Mouse (Mus musculus) G1E-ER4 (cell line): ENCODE data around the gene Bspry. TPM values are rescaled to one million over a fixed set of nuclear protein-coding genes. Genes with fewer than 3 reads are reported as not detected.

Experiments used
- GATA1 ChIP-seq: IDR thresholded peaks from one replicate; pipeline ENCODE4 v1.8.0; 2012; ENCODE audit warnings: low read length, inconsistent platforms
- polyA plus RNA-seq: library from polyadenylated mRNA; stranded (reverse); fragments of >175 nt; gene quantifications from 2 replicates; pipeline ENCODE4 v1.2.3, GENCODE M21; 2012

Bspry gene
- 0.03 TPM in 1 of 2 replicates, not detected in the other for polyA plus RNA-seq

DNA sequence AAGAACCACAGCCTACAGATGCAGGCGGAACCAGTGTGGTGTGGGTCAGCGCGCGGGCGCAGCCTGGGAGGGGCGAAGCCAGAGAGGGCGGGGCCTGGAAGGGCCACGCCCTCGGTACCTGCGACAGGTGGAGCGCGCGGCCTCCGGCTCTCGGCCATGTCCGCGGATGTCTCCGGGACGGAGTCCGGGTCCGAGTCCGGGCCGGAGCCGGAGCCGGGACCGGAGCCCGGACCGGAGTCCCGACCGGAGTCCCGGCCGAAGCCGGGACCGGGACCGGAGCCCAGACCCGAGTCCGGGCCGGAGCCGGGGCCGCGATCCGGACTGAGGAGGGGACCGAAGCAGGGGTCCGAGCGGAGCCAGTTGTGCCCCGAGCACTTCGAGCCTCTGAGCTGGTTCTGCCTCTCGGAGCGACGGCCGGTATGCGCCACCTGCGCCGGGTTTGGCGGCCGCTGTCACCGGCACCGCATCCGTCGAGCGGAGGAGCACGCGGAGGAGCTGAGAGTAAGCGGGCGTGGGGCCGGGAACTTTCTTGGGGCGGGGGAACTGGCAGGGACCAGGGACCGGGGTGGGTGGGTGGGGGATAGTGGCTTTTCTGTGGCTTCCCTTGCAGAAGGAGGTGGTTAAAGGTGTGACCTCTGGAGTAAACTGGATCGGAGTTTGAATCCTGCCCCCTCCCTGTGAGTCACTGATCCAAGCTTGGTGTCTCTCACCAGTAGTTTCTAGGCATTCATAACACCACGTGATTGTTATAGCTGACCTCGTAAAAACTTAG, at the start of gene Bspry:
Bspry (plus strand) TSS at position 117 of the 772 bp plus-strand sequence.
- no peak for TF ChIP-seq GATA1

DNA sequence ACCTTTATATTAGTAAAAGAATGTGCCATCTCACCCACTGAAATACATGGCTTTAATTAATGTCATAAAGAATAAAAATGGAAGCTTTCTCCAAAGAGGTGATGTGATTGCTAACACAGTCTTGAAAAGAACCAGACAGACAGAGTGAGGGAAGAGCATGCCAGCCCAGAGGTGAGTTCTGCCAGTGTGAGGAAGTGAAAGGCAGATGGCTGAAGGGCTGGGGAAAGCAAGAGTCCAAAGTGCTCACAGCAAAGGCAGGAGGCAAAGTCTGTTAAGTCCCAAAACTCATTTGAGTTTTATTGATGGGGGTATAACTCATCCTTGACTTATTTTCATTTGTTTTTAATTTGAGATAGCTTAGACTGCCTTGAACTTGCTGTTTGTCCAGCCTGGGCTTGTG, 49.2 kb upstream of the Bspry start:
- no peak for TF ChIP-seq GATA1

DNA sequence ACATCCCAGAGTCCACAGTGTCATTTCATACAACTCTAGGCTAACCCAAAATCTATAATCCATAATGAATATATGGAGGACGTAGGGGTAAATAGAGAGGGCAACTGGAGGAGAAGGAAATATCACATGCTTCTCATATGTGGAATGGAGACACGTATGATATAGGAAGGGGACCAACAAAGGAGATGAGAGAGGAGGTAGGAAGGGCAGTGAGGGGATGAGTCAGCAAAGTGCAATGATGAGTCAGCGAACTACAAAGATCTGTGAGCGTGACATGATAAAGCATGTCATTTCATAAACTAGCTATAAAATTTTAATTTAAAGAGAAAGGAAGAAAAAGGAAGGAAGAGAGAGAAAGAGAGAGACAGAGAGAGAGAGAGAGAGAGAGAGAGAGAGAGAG, 48.3 kb upstream of the Bspry start:
- TF ChIP-seq GATA1, result no peak

DNA sequence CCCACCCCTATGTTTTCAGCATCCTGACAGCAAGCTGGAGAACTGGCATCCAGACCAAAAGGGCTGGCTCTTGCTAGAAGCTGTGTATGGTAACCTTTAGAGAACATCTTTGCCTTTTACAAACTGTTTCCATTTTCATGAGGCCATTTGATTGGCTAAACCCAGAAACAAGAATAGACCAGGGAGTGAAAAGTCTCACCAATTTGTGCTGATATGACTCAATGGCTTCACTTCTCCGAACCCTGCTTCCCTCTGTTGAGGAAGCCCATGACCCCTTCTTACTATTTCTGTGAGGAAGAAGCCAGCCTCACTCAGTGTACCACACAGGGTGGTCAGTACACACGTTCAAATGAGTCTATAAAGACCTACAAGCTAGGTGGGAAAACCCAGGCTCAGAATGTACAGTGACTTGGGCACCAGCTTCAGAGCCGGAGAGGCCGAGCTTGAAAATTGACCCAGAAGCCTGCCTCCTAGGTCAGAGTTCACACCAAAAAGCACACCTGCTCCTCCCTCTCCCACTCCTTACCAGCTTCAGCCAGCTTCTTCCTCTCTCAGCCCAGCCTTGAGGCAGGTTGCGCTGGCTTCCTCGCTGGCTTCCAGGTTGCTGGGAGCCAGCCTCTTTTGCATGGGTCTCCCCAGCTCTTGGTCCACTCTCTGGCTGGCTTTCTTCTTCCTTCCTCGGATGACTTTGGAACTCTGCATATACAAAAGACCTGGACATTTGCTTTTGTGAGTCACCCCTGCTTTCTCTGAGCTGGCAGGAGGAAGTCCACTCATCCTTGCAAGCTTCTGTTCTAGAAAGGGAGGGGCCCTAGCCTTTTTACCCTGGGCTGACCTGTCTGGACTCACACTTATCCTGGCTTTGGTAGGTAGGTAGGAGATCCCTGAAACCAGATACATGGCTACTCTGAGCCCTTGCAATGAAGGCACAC, 45.6 kb upstream of the Bspry start:
- TF ChIP-seq GATA1, result no peak

DNA sequence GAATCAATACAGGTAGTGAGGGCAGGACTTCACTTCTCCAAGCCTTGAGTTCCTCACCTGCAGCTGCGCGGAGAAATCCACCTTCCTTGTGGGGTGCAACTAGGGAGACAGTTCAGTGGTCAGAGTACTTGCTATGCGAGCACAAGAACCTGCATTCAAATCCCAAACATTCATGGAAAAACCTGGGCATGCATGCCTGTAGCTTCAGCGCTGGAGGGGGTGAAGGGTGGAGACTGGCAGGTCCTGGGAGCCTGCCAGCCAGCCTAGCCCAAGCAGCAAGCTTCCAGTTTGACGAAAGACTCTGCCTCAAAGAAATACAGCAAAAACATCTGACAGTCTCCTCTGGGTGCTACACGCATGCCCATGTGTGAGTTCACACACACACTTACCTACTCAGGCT, 44.8 kb upstream of the Bspry start, which contains the start of gene Rnf183:
Rnf183 (minus strand) TSS at position 172 of the 400 bp plus-strand sequence.
- TF ChIP-seq GATA1, result no peak

DNA sequence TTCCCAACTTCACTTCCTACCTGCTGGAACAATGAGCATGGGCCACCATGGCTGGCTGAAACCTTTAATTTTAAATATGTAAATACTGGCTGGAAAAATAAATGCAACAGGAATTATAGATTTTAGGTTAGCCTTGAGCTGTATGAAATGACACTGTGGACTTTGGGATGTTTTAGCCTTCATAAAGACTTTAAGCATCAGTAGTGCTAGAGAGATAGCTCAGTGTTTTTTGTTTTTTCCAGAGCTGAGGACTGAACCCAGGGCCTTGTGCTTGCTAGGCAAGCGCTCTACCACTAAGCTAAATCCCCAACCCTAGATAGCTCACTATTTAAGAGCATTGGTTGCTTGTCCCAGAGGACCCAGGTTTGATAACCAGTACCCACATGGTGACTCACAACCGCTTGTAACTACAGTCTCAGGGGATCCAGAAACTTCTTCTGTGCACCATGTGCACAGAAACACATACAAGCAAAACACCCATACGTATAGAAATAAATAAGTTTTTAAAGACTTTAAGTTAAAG, 42.5 kb upstream of the Bspry start:
- no peak for TF ChIP-seq GATA1

DNA sequence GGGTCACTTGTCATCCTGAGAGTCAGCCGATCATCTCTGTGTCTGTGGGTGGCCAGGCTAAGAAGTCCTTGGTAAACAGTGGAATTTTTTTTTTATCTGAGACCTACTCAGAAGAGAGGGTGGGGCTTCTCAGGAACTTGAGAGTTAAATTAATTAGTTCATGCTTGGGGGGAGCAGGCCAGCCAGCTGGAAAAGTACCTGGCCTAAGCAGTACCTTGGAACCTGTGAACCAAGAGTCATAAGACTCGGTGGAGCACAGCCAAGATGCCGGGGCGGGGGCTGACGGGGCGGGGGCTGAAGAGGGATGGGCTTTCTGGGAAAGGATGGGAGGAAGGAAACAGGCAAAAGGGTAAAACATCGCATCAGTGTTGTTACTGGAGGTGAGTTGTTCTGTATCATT, 42.0 kb upstream of the Bspry start:
- no peak for TF ChIP-seq GATA1

DNA sequence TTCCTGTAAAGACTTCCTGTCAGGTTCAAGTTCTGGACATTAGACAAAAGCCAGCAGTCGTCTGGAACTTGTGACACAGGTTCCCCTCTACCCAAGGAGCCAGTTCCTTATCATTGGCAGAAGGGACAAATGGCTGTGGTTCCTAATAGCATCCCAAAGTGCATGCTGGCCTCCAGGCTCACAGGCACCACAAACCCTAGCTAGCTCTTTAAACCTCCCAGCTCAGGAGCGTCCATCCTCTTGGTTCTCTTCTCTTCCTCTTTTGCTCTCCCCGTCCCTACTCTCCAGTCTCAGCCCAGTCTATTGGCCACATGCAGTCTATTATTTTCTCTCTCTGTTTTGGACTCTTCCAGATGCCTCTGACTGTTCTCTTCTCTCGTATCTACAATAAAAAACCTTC, 40.1 kb upstream of the Bspry start:
- TF ChIP-seq GATA1, result no peak

DNA sequence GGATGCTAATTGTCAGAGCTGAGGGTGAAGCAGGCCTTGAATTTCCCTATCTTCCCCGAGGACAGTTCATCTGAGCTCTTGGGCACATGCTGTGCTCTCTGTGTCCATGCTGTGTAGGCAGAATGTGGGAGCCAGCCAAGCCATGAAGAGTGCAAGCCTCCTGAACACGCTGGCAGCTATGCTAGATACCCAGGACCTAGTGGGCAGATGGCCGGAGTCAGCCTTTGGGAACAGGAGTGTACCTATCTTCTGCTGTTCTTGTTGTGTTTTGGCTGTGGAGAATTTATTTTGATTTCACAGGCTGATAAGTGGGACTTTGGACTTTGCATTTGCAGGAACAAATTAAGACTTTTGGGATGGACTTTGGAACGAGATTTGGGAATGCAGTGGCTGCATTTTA, 39.3 kb upstream of the Bspry start:
- no peak for TF ChIP-seq GATA1

DNA sequence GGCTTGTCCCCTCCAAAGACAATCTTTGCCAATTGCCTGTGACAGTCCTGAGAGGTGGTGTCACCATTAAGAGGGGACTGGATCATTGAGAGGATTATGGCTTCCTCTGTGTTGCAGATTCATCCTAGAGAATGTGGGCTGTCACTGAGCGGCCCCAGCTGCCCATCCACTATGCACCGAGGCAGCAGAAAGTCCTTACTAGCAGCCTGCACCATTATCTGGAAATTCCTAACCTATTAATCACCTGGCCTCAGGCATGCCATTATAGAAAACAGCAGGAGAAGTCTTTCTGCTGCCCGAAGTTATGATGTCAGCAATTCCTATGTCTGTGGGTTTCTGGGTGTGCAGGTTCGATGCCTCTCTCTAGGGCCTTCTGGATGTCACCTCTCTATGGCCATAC, 38.9 kb upstream of the Bspry start:
- no peak for TF ChIP-seq GATA1

DNA sequence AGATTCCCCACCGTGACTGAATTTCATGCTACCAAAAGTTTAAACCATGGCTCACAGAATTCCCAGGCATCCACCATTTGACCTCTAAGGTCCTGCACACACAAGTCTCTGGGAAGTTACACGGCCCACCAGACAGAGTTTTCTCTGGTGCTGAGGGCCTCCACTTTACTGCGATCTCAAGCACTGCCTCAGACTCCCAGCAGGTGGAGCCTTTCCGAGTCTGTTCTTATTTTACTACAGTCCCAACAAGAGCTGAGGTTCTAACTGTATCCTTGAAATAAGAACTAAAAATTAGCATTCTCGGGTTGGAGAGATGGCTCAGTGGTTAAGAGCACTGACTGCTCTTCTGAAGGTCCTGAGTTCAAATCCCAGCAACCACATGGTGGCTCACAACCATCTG, 24.9 kb upstream of the Bspry start:
- no peak for TF ChIP-seq GATA1

DNA sequence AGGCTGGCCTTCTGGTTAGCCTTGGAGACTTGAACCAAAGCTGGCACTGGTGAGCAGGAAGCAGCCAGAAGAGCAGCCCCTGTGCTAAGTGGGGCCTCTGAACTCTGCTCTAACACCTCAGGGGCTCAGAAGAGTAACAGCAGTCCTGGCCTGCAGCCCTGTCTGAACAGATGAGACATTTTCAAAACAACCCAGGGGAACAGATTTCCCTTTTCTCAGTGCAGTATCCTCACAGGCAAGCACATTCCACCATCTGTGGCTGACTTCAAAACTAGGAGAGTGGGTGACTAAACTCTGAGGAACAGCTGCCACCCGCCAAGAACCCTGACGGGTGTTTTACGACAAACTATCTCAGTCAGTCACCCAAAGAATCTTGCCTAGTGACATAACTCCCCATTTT, 20.8 kb upstream of the Bspry start:
- TF ChIP-seq GATA1, result no peak

DNA sequence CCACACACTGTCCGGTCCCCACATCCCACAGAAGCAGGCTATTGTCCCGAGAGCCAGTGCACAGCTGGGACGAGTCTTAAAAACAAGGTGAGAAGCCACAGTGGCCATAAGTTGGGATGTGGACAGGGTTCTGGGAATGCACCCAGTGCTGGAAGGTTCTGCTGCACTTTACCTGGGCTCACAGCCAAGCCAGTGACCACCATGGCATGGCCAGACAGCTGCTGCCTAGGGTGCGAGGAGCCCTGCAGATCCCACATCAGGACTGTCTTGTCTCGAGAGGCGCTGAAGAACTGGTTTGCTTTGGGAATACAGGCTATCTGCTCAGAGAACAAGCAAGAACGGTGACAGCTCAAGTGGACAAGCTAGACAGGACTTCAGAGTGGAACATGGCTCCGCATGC, 19.5 kb upstream of the Bspry start:
- TF ChIP-seq GATA1, result no peak

DNA sequence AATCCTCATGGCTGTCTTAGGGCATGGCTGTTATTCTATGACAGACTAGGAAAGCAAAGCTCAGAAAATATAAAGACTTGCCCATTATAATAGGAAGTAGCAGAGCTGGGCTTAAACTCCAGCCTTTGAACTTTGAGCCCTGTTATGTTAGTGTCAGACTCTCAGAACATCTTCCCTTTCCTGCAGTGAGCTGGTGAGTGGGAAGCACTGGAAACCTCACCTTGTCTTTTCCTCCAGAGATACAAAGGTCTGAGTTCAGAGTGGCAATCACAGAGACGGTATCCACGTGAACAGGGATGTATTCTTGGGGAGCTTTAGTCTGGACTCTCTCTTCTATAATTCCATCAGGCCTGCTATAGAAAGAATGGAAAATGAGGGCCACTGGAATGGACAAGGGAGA, 16.7 kb upstream of the Bspry start:
- TF ChIP-seq GATA1, result no peak

DNA sequence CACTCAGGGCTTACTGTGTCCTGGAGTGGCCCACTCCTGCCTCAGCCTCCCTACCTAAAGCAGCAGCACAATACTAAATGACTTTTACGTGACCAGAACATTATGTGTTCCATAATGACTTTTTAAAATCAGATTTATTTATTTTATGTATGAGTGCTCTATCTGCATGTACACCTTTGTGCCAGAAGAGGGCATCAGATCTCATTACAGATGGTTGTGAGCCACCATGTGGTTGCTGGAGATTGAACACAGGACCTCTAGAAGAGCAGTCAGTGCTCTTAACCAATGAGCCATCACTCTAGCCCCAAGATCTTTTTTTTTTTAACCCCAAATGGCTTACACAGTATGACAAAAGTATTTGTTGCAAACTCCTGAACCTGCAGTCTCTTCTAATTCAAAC, 11.7 kb upstream of the Bspry start:
- TF ChIP-seq GATA1, result no peak

DNA sequence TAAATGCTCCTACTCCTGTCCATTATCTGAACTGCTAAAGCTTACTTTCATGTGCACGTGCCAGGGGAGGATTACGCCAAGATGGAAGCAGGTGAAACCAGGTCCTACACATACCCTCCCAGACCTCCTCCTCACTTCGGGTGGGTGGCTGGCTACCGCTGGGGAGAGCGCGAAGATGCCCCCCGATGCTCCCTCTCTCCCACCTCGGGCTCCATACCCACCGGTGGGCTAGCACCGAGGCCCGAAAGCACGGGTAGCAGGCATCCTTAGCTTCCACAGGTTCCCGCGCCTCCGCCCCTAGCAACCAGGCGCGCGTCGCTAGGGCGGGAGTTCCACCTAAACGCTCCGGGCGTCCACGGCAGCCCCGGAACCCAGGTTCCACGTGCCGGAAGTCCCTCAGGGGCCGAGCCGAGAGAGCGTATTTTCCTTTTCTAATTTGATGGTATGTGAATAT, 9.2 kb upstream of the Bspry start, which contains the start of gene Wdr31:
Wdr31 (minus strand) TSS at position 299 of the 454 bp plus-strand sequence.
- no peak for TF ChIP-seq GATA1
